Mouse (Mus musculus): Measurements from ENCODE around the gene Col4a3bp.

Col4a3bp gene

DNA sequence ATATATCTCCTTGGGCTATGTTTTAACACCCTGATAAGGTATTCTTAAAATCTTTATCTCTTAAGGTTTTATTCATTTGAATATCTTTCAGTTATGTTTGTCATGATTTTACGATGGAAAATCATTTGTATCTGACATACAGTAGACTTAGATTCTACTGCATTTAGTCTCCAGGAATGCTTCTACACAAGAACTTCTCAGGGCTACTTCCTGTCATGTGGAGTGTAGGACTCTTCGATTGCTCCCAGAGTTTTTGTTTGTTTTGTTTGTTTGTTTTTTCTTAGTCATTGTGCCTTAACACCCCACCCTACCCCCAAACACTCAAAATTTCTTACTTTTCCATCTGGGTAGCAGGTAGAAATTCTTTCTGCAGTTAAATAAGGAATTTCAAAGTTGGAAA lies 1.0 kb upstream of the Col4a3bp start:
- in situ Hi-C loops (cut with MboI, MseI), result loop anchor here (5.0 kb wide), 1 partner anchor 54 kb away; no protein-coding TSS in a partner anchor

DNA sequence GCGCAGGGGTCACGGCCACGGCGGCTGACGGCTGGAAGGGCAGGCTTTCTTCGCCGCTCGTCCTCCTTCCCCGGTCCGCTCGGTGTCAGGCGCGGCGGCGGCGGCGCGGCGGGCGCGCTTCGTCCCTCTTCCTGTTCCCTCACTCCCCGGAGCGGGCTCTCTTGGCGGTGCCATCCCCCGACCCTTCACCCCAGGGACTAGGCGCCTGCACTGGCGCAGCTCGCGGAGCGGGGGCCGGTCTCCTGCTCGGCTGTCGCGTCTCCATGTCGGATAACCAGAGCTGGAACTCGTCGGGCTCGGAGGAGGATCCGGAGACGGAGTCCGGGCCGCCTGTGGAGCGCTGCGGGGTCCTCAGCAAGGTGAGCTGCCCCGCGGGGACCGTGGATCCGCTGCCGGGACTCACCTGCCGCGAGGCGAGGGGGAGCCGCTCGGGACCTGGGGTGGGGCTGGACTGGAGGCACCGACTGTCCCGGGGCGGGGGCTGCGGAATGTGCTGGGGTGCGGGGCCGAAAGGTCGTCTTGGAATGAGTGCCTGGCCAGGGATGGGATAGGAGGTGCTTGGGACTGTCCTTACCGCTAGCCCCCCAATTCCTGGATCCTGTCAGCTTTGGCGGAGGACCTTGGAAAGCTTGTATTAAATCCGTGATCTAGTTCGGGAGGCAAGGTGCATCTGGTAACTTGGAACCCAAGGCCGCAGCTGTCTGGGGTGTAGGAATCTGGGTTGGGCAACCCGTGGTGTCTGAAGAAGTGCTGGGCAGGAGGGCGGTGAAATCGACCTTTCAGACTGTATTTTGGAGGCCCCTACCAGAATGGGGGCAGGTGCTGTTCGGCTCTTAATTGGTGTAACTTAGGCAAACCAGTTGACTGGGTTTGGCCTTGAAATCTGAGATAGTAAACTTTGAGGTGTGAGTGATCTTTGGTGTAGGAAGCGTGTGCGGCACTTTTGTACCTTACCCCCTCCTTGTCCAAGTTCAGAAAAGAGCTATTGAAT lies 778 bp downstream of the Col4a3bp start:
- in situ Hi-C loops (cut with MboI, MseI), result loop anchor here (5.0 kb wide), 1 partner anchor 56 kb away; no protein-coding TSS in a partner anchor

DNA sequence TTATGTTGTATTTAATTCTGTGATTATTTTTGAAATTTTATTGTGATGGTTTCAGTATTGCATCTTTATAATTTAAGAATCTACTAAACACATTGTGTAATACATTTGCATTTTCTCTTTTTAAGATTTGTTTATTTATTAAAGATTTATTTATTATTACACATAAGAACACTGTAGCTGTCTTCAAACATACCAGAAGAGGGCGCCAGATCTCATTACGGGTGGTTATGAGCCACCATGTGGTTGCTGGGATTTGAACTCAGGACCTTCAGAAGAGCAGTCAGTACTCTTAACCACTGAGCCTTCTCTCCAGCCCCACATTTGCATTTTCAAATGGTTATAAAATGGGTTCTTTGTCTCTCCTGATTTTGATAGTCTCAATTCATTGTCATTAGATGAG lies 2.1 kb downstream of the Col4a3bp start:
- in situ Hi-C loops (cut with MboI, MseI), result loop anchor here (5.0 kb wide), 1 partner anchor 57 kb away; no protein-coding TSS in a partner anchor

DNA sequence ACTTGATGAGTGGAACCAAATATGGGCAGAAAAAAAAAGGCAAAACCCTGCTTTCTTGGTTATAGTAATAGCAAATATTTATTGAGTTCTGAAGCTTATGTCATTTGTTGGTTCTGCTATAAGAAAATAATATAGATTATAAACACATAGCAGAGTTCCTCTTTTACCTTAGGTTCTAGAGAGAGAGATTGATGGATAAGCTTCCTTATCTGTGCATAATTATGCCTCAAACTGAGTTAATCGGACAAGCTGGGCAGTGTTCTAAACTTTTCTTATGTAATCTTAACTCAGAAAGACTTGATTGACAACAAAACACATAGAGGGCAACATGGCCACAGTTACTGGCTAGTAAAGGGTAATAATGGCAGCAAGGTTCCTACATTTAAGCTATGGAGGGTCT lies 4.8 kb downstream of the Col4a3bp start:
- in situ Hi-C loops (cut with MboI, MseI), result no loop called here

DNA sequence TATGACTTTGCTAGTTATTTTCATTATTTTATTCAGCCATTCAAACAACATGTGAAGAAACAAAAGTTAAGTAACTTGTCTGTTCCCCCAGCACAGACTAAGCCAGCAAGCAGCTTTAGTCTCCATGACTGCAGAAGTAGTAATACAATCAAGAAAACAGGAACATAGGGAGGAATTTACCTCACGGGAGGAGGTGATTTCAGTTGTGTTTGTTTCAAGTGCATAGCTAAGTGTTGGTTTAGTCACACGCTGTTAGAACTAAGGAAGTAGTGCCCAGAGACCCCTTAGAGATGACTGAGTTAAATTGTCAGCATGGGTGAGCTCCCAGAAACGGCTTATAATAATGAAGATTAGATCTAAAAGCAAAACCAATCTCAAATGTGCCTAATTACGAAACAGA lies 5.5 kb downstream of the Col4a3bp start:
- in situ Hi-C loops (cut with MboI, MseI), result no loop called here

DNA sequence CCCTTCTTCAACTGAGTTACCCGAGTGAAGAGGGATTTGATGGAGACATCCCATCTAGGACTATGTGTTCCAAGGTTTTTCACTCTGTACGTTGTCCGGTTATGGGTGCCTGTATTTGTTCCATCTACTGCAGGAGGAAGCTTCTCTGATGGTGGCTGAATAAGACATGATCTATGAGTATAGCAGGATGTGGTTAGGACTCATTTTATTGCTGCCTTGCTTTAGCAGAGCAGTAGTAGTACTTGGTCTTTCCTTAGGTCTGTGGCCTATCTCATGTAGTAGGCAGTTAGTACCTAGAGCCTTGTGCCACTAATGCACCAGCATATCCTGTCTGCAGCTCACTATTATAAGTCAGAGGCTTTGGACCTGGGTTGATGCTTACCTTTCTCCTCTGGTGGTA lies 12.7 kb downstream of the Col4a3bp start:
- in situ Hi-C loops (cut with MboI, MseI), result no loop called here

DNA sequence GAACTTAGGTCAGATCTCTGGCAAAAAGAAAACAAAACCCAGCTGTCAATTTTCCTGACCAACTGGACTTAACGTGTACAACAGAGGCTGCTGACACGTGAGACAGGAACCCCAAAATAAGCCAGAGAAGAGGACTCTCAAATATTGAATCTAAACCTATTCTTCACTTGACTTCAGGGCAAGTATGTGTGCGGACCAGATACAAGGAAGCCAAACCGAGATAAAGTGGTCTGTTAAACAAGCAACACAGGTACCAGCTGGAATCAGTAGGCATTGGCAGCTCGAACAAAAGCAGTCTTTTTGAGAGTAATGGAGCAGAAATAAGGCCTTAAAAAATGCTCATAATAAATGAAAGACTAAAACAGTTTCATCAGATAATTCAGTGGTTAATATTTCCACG lies 25.6 kb downstream of the Col4a3bp start:
- in situ Hi-C loops (cut with MboI, MseI), result no loop called here

DNA sequence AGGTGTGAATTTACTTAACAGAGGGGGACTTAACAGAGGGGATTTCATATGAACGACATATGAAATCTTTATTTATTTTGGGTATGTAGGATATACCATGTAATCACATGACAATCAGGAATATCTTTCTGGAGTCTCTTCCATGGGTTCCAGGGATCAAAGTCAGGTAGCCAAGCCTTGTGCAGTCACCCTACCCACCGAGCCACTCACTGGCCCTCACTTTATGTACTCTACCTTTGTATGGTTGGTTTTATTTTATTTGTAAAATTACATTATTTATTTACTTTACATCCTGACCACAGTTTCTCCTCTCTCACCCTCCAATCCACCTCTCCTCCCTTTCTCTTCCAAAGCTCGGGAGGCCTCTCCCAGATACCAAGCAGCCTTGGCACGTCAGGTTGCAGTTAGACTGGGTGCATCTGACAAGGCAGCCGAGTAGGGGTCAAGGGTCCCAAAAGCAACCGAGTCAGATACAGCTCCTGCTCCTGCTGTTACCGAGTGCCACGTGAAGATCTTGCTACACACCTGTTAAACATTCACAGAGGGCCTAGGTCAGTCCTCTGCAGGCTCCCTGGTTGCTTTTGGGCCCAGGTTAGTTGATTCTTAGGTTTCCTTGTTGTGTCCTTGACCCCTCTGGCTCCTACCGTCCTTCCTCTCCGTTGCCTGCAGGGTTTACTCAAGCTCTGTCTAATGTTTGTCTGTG lies 28.0 kb downstream of the Col4a3bp start:
- in situ Hi-C loops (cut with MboI, MseI), result no loop called here

DNA sequence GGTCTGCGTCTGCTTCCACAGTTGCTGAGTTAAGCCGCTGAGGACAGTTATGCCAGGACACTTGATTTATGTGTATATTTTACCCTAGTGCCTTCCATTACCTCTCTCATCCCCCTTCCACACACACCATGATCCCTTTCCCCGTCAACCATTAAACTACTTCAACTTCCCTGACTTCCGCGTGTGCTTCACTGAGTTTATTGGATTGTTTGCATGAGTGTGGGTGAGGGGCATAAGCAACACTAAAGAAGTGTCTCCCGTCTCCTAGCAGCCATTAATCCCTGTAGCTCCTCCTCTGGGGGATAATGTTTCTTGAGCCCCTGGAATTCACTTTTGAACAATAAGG lies 28.6 kb downstream of the Col4a3bp start:
- in situ Hi-C loops (cut with MboI, MseI), result no loop called here

DNA sequence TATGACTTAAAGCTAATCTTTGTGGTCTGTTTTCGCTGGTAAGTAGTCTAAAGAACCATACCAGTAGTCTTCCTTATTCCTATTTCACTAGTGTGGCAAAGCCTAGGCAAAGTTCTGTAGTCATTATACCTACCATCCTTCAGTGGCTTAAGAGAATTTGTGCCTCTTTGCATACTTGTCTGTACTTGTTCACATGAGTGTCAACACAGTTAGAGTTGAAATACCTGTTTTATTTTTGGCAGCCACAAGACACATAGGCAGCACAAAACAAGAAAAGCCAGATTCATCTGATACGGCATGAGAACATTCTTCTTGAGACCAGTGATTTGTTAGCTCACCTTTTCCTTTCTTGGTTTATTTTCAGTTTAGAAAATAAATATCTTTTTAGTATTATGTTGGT lies 31.8 kb downstream of the Col4a3bp start:
- in situ Hi-C loops (cut with MboI, MseI), result no loop called here

DNA sequence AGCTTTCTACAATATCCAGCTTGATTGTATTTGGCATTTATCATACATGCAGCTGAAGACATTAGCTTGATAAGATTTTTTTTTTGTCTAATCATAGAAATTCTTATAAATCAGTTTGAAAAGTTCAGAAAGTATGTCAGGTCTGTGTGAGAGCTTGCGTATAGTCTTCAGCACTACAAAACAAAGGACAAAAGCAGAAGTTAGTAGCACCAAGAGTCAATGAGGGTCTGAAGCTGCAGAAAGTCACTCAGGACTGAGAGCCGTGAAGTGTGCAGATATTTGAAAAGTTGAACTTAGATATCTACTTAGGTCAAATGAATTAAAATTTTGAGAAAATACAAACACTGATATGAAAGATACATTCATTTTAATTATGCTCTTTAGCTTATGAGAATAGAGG lies 36.7 kb downstream of the Col4a3bp start:
- in situ Hi-C loops (cut with MboI, MseI), result loop anchor here (25.0 kb wide), 1 partner anchor 542 kb away; no protein-coding TSS in a partner anchor

DNA sequence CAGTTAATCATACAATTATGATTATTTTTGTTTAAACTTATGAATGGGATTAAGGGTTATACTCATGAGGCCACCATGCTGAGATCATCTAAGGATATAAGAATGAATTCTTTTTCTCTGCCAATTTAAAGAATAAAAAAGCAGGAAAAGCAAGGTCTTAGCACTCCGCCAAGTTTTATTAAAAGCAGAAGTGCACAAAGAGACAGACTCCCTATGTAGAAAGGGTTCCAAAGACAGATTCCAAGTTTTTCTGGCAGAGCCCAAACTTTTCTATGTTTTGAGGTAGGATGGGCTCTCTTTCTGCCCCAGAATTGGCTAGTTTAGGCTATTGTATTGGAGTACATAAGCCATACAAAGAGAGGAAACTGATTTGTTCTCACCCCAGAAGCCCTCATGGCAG lies 37.6 kb downstream of the Col4a3bp start:
- in situ Hi-C loops (cut with MboI, MseI), result loop anchor here (25.0 kb wide), 1 partner anchor 543 kb away; no protein-coding TSS in a partner anchor

DNA sequence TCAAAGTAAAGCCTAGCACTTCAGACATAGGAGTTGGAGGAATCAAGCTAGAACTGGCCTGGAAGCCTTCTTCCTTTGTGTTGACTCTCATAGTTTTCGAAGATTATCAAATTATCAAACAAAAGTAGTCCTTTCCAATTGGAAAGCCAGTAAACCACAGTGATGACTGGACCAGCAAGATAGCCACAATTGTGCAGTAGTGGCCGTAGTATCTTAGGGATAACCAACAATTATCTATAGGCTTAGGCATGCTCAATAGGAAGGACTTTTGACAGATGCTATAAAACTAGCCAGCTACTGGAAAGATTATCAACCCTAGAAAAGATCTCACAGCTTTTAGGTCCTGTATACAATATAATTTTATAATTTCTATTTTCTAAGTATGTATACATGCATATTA lies 41.8 kb downstream of the Col4a3bp start:
- in situ Hi-C loops (cut with MboI, MseI), result loop anchor here (25.0 kb wide), 1 partner anchor 547 kb away; no protein-coding TSS in a partner anchor

DNA sequence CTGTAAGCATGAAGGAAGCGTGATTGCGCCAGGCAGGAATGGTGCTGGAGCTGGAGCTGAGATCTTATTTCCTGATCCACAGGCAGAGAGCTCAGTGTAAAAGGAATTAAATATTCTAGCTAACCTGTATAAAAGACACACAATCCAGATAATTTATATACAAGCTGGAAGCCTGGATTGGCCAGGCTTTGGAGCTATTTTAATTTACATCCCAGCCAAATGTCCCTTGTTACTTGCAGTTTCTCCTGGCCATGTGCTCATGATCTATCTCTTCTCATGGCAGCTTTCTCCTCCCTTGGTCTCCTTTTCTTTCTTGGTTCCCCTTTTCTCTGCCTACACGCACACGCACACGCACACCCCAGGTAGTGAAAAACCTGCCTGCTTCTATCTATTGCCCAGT lies 44.1 kb downstream of the Col4a3bp start:
- in situ Hi-C loops (cut with MboI, MseI), result loop anchor here (25.0 kb wide), 1 partner anchor 549 kb away; no protein-coding TSS in a partner anchor

DNA sequence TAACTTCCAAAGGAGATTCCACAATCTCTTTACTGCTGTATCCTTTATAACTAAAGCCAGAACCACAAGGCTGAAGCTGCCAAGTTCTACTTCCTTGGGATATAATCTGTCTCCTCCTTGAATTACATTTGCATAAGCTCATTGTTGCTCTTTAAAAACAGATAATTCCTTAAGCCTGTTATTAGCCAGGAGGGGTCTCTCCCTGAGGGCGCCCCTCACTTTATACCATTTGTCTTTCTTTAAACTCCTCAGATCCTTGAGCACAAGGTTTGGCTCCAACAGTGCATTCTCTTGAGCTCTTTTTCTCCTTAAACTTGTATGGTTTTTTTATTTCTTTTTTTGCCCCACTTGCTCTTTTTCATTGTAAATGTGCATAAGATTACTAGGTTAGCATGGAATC lies 46.2 kb downstream of the Col4a3bp start:
- in situ Hi-C loops (cut with MboI, MseI), result loop anchor here (25.0 kb wide), 1 partner anchor 551 kb away; no protein-coding TSS in a partner anchor

DNA sequence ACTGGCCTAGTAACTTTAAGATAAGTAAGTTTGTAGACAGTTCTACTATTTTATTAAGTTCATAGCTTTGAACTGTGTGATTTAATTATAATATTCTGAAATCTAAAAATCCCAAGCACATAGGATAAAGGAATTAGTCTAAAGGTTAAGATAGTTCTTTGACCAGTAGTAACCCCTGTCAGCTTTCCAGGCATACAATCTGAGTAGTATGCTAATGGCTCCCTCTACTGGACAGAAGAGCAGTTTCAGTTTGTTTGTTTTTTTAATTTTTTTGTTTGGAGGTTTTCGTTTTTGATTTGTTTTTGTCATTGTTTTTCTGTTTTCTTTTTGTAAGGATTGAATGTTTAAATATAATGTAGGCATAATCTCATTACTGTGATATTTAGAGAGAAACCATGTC lies 51.2 kb downstream of the Col4a3bp start:
- in situ Hi-C loops (cut with MboI, MseI), result loop anchor here (5.0 to 25.0 kb wide), 2 partner anchors 161 to 556 kb away; no protein-coding TSS in a partner anchor

DNA sequence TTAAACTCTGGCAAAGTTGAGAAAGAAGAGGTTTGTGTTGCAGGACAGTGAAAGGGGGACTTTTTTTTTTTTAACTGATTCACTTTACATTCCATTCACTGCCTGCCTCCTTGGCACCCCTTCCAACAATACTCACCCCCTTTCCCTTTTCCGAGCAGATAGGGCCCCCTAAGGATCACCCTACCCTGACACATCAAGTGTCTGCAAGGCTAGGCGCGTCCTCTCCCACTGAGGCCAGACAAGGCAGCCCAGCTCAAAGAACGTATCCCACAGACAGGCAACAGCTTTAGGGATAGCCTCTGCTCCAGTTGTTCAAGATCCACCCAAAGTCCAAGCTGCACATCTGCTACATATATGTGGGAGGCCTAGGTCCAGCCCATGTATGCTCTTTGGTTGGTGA lies 51.7 kb downstream of the Col4a3bp start:
- in situ Hi-C loops (cut with MboI, MseI), result loop anchor here (5.0 to 25.0 kb wide), 2 partner anchors 162 to 557 kb away; no protein-coding TSS in a partner anchor

DNA sequence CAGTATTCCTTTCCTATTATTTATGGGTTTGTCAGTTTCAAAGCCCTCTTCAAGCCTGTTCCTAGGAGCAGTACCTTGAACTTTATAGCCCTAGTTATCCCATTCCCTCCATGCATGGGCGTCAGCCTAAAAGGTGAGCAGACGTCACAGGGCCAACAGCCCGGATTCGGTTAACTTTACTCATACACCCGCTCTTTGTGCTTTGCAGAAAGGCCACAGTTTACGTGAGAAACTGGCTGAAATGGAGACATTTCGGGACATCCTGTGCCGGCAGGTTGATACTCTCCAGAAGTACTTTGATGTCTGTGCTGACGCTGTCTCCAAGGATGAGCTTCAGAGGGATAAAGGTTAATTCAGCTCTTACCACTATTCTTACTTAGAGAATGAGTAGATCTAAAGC lies 56.8 kb downstream of the Col4a3bp start:
- in situ Hi-C loops (cut with MboI, MseI), result loop anchor here (25.0 kb wide), 1 partner anchor 562 kb away; no protein-coding TSS in a partner anchor

DNA sequence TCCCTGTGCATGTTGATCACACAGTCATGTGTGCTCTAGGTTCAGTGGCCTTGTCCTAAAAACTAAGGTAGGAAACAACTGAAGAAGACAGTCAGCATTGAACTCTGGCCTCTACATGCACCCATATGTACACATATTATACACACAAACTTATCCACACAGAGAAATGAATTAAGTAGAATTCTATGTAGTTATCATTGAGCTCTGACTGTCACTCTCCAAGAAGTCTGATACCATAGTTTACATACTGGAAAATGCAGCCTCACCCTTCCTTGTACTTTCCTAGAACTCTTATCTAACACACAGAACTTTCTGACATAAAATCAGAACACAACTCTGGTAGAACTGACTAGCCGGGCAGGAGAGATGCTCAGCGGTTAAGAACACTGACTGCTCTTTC lies 61.8 kb downstream of the Col4a3bp start:
- in situ Hi-C loops (cut with MboI, MseI), result no loop called here

DNA sequence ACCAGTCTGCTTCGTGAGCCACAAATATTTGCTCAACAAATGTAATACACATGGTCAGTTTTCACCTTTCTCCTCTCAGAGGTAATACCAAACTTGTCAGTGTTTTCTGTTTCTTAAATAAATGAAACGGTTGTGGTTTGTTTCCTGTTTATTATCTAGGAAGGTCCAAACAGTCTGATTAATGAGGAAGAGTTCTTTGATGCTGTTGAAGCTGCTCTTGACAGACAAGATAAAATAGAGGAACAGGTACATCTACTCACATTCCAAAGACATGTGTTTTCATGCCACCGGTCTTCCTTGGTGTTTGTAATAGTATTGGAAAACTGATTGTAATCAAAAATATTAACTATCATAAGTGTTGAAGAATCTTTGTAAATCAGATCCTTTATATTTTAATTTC lies 72.2 kb downstream of the Col4a3bp start:
- in situ Hi-C loops (cut with MboI, MseI), result no loop called here

DNA sequence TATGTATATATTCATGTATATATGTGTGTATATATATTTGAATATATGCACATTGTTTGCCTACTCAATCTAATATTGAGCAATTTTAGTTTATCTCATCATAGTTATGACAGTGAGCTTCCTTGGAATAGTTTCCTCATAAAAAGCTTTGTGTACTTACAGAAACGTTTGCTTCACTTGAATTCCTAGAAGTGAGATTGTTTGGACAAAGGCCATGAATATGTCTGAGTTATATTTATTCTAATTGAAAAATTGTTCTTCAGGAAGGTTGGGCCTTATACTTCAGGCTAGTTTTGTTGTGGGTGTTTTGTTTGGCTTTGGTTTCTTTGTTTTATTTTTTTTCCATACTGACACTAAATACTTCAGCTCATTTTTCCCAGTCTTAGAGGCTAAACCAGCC lies 78.5 kb downstream of the Col4a3bp start:
- in situ Hi-C loops (cut with MboI, MseI), result no loop called here

DNA sequence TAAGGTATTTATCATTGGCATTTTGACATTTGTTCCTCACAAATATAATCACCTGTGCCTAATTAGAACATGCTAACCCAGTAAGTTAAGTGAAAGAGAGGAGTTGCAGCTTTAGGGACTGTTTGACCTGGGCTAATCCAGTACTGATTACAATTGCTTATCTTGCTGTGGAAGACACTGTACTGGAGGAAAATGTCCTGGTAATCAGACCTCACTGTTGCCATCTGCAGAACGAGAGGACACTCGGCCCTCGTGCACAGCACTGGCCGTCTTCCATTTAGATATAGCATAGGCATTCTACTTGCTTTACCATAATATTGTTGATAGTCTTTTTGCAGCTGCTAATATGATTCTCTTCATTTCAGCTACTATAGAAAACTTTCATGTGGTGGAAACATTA lies 88.0 kb downstream of the Col4a3bp start:
- in situ Hi-C loops (cut with MboI, MseI), result no loop called here

Data from T-helper 1 cell (primary cell).